Mouse (Mus musculus) adrenal gland, adult 18-20 months (tissue): ENCODE results near the gene Caap1. TPM values are rescaled to one million over a fixed set of nuclear protein-coding genes. Genes with fewer than 3 reads are reported as not detected.

ENCODE experiments used
- DNase-seq, 2 experiments: peaks; one replicate each; pipeline ENCODE4 v3.0.0; 2021 to 2022; ENCODE audit warnings: low spot score in 2 of 2
- long read RNA-seq, 2 experiments: library from polyadenylated mRNA; stranded (forward); transcript quantifications; one replicate each; pipeline ENCODE4 v2.0.0; 2021
- total RNA-seq, 2 experiments: library from RNA; stranded (reverse); gene quantifications; 1 replicate in 1 of 2; 2 replicates in 1 of 2; pipeline ENCODE4 v1.2.3; 2021

Caap1 gene
- total RNA-seq = 1 to 10 TPM; 6.0 to 6.7 TPM
- long read RNA-seq, experiment 1, transcript Caap1-201 (6 exons, 2,107 nt) = major isoform, 6 of 7 reads
- long read RNA-seq, experiment 1, partial matches to known transcripts = 0 of 7 reads
- long read RNA-seq, experiment 1, other reads (novel, unspliced or antisense) = 1 of 7 reads
- long read RNA-seq, experiment 2, transcript Caap1-201 (6 exons, 2,107 nt) = major isoform, 30 of 34 reads
- long read RNA-seq, experiment 2, partial matches to known transcripts = 1 of 34 reads
- long read RNA-seq, experiment 2, other reads (novel, unspliced or antisense) = 3 of 34 reads

- peak; percentile 96 for DNase-seq
Observed at GRCm38 (mm10) chr4:94556265-94557054, at the start of gene Caap1, which contains the start of gene Gm10306. Caap1 (minus strand) TSS chr4:94556796. Gm10306 (plus strand) TSS chr4:94556546.

GRCm38 (mm10) chr4:94605591-94605990 lies 49.0 kb upstream of the Caap1 start:
- no peak for DNase-seq

- DNase-seq = no peak
Observed at GRCm38 (mm10) chr4:94604452-94605019, 47.9 kb upstream of the Caap1 start.

GRCm38 (mm10) chr4:94603031-94603629 lies 46.5 kb upstream of the Caap1 start, which contains the start of gene Plaa:
Plaa (minus strand) TSS chr4:94603244.
- peak; percentile 90 to 92 for DNase-seq

GRCm38 (mm10) chr4:94602496-94603030 lies 46.0 kb upstream of the Caap1 start:
- no peak for DNase-seq

GRCm38 (mm10) chr4:94601395-94601794 lies 44.8 kb upstream of the Caap1 start:
- DNase-seq = no peak

- DNase-seq = no peak
Observed at GRCm38 (mm10) chr4:94592709-94593108, 36.1 kb upstream of the Caap1 start.

GRCm38 (mm10) chr4:94591765-94592381 lies 35.3 kb upstream of the Caap1 start:
- DNase-seq = no peak

GRCm38 (mm10) chr4:94572677-94573076 lies 16.1 kb upstream of the Caap1 start:
- no peak for DNase-seq

GRCm38 (mm10) chr4:94564297-94564696 lies 7.7 kb upstream of the Caap1 start:
- DNase-seq = no peak

- DNase-seq = no peak
Observed at GRCm38 (mm10) chr4:94561954-94562648, 5.5 kb upstream of the Caap1 start.

- DNase-seq = no peak
Observed at GRCm38 (mm10) chr4:94560316-94560715, 3.7 kb upstream of the Caap1 start.

GRCm38 (mm10) chr4:94559266-94559665 lies 2.7 kb upstream of the Caap1 start:
- no peak for DNase-seq

- no peak for DNase-seq
Observed at GRCm38 (mm10) chr4:94557145-94557544, 549 bp upstream of the Caap1 start.

- DNase-seq = no peak
Observed at GRCm38 (mm10) chr4:94554955-94555494, 1.6 kb downstream of the Caap1 start.

GRCm38 (mm10) chr4:94544321-94544720 lies 12.3 kb downstream of the Caap1 start:
- no peak for DNase-seq

- DNase-seq = no peak
Observed at GRCm38 (mm10) chr4:94543041-94543440, 13.6 kb downstream of the Caap1 start.

- no peak for DNase-seq
Observed at GRCm38 (mm10) chr4:94533205-94533604, 23.4 kb downstream of the Caap1 start.

GRCm38 (mm10) chr4:94529448-94529847 lies 27.1 kb downstream of the Caap1 start:
- DNase-seq = no peak

- no peak for DNase-seq
Observed at GRCm38 (mm10) chr4:94523321-94523720, 33.3 kb downstream of the Caap1 start.
